Mouse (Mus musculus) CH12.LX (cell line): ENCODE results near the gene Oas1h. TPM values are rescaled to one million over a fixed set of nuclear protein-coding genes. Genes with fewer than 3 reads are reported as not detected.
"Not testable (repeated sequence)": the region's sequence is repeated elsewhere in the genome, so short reads cannot be mapped to it uniquely, and the experiment has no call there.

Source experiments
- DNase-seq: peaks from one replicate; pipeline ENCODE4 v3.0.0-alpha.2; 2013; ENCODE audit errors: extremely low read depth
- H3K27ac ChIP-seq: 2 replicates; pipeline ENCODE4 v1.5.1; 2012; ENCODE audit warnings: low read depth, mild to moderate bottlenecking, control low read depth, moderate library complexity; ENCODE audit not compliant: insufficient read depth
- H3K27me3 ChIP-seq: replicated peaks from 2 replicates; pipeline ENCODE3; 2012; ENCODE audit warnings: inconsistent platforms
- H3K36me3 ChIP-seq, 2 experiments: replicated peaks in 1 of 2; 2 replicates each; pipeline versions ENCODE3 to v1.6.1; 2012; ENCODE audit warnings: inconsistent platforms in 1 of 2, low read length in 1 of 2, mild to moderate bottlenecking in 1 of 2, mixed read lengths in 1 of 2, moderate library complexity in 1 of 2; ENCODE audit not compliant: control insufficient read depth in 1 of 2, insufficient read depth in 1 of 2
- H3K4me1 ChIP-seq, 2 experiments: 2 replicates each; pipeline ENCODE4 v1.6.1; 2012; ENCODE audit warnings: inconsistent platforms in 1 of 2, moderate library complexity in 1 of 2; ENCODE audit not compliant: insufficient read depth in 2 of 2, control insufficient read depth in 1 of 2
- H3K4me2 ChIP-seq: 2 replicates; pipeline ENCODE4 v1.6.1; 2012; ENCODE audit warnings: low read depth, mild to moderate bottlenecking, control low read depth; ENCODE audit not compliant: poor library complexity, insufficient read depth, severe bottlenecking
- H3K4me3 ChIP-seq, 3 experiments: fragments of 150-350 bp in 1 of 3; sonication (generic) in 1 of 3; replicated peaks in 1 of 3; 2 replicates each; pipeline versions ENCODE3 to v1.5.1; 2011 to 2012; ENCODE audit warnings: low read depth in 2 of 3, low read length in 2 of 3, mild to moderate bottlenecking in 2 of 3, moderate library complexity in 2 of 3, control low read depth in 1 of 3, improper control_type of control experiment in 1 of 3, inconsistent platforms in 1 of 3, mixed read lengths in 1 of 3; ENCODE audit not compliant: poor library complexity in 1 of 3
- H3K79me2 ChIP-seq: replicated peaks from 2 replicates; pipeline ENCODE4 v1.6.1; 2012; ENCODE audit warnings: mild to moderate bottlenecking, moderate library complexity; ENCODE audit not compliant: control insufficient read depth, poor library complexity, insufficient read depth, severe bottlenecking; ENCODE audit errors: extremely low read depth
- H3K9ac ChIP-seq: 2 replicates; pipeline ENCODE4 v1.6.1; 2012; ENCODE audit warnings: low read depth, mild to moderate bottlenecking, control low read depth, moderate library complexity; ENCODE audit not compliant: insufficient read depth
- H3K9me3 ChIP-seq: replicated peaks from 2 replicates; pipeline ENCODE3; 2012; ENCODE audit warnings: low read length, inconsistent platforms, mixed read lengths
- BHLHE40 ChIP-seq: IDR thresholded peaks from 2 replicates; pipeline ENCODE4 v1.6.1; 2011; ENCODE audit warnings: mild to moderate bottlenecking, low read depth, low read length, improper control_type of control experiment
- CHD2 ChIP-seq: IDR thresholded peaks from 2 replicates; pipeline ENCODE4 v1.6.1; 2011; ENCODE audit warnings: low read length, improper control_type of control experiment
- IRF4 ChIP-seq: IDR thresholded peaks from 2 replicates; pipeline ENCODE4 v1.6.1; 2014; ENCODE audit warnings: low read depth, mild to moderate bottlenecking, inconsistent platforms, low read length, improper control_type of control experiment
- JUN ChIP-seq: IDR thresholded peaks from 2 replicates; pipeline ENCODE4 v1.6.1; 2011; ENCODE audit warnings: low read depth, mild to moderate bottlenecking, low read length, improper control_type of control experiment, moderate library complexity; ENCODE audit not compliant: insufficient read depth
- KAT2A ChIP-seq: IDR thresholded peaks from 2 replicates; pipeline ENCODE4 v1.6.1; 2012; ENCODE audit warnings: low read length, improper control_type of control experiment, inconsistent platforms; ENCODE audit not compliant: insufficient replicate concordance
- MAFK ChIP-seq: IDR thresholded peaks from 2 replicates; pipeline ENCODE4 v1.6.1; 2011; ENCODE audit warnings: low read length, improper control_type of control experiment; ENCODE audit not compliant: insufficient replicate concordance
- MAX ChIP-seq: IDR thresholded peaks from 2 replicates; pipeline ENCODE4 v1.6.1; 2011; ENCODE audit warnings: low read length, improper control_type of control experiment
- MAZ ChIP-seq: IDR thresholded peaks from 2 replicates; pipeline ENCODE4 v1.6.1; 2012; ENCODE audit warnings: low read depth, mild to moderate bottlenecking, inconsistent platforms, low read length, improper control_type of control experiment, moderate library complexity
- MEF2A ChIP-seq: IDR thresholded peaks from 2 replicates; pipeline ENCODE4 v1.6.1; 2014; ENCODE audit warnings: low read depth, mild to moderate bottlenecking, inconsistent platforms, low read length, improper control_type of control experiment, borderline replicate concordance
- MXI1 ChIP-seq: IDR thresholded peaks from 2 replicates; pipeline ENCODE4 v1.6.1; 2011; ENCODE audit warnings: mild to moderate bottlenecking, low read depth, low read length, improper control_type of control experiment
- NELFE ChIP-seq: IDR thresholded peaks from 2 replicates; pipeline ENCODE4 v1.6.1; 2011; ENCODE audit warnings: low read depth, low read length, improper control_type of control experiment
- RCOR1 ChIP-seq: conservative IDR thresholded peaks from 2 replicates; pipeline ENCODE4 v1.6.1; 2012; ENCODE audit warnings: low read depth, mild to moderate bottlenecking, inconsistent platforms, low read length, improper control_type of control experiment
- TBP ChIP-seq: conservative IDR thresholded peaks from 2 replicates; pipeline ENCODE4 v1.6.1; 2011; ENCODE audit warnings: low read depth, low read length, improper control_type of control experiment
- TCF12 ChIP-seq: IDR thresholded peaks from 2 replicates; pipeline ENCODE4 v1.6.1; 2014; ENCODE audit warnings: low read depth, mild to moderate bottlenecking, inconsistent platforms, low read length, improper control_type of control experiment
- UBTF ChIP-seq: IDR thresholded peaks from 2 replicates; pipeline ENCODE4 v1.6.1; 2012; ENCODE audit warnings: low read depth, mild to moderate bottlenecking, inconsistent platforms, low read length, improper control_type of control experiment, moderate library complexity
- USF1 ChIP-seq: IDR thresholded peaks from 2 replicates; pipeline ENCODE4 v1.6.1; 2014; ENCODE audit warnings: low read depth, mild to moderate bottlenecking, inconsistent platforms, low read length, improper control_type of control experiment
- ZC3H11A ChIP-seq: IDR thresholded peaks from 2 replicates; pipeline ENCODE4 v1.6.1; 2012; ENCODE audit warnings: low read depth, mild to moderate bottlenecking, inconsistent platforms, low read length, improper control_type of control experiment
- ZKSCAN1 ChIP-seq: IDR thresholded peaks from 2 replicates; pipeline ENCODE4 v1.6.1; 2012; ENCODE audit warnings: low read depth, inconsistent platforms, low read length, improper control_type of control experiment, borderline replicate concordance
- ZMIZ1 ChIP-seq: IDR thresholded peaks from 2 replicates; pipeline ENCODE4 v1.6.1; 2012; ENCODE audit warnings: low read depth, mild to moderate bottlenecking, inconsistent platforms, low read length, improper control_type of control experiment
- dilution Hi-C: fragments of 300-500 bp; cut with MboI; formaldehyde crosslinking; loops from 2 replicates; pipeline ENCODE4 v1.14.3; 2020; ENCODE audit warnings: low sequenced_read_pairs; ENCODE audit not compliant: extremely low pct_unique_long_range_greater_than_20kb, extremely low pct_ligation_motif_present
- in situ Hi-C: fragments of 300-500 bp; cut with MboI; formaldehyde crosslinking; loops from 3 replicates; pipeline ENCODE4 v1.14.3; 2019; ENCODE audit warnings: low sequenced_read_pairs, low pct_ligation_motif_present, low pct_unique_long_range_greater_than_20kb, mixed read lengths
- polyA plus RNA-seq: library from polyadenylated mRNA; unstranded; fragments of >175 nt; gene quantifications from 2 replicates; pipeline ENCODE4 v1.2.1, GENCODE M21; 2012; ENCODE audit warnings: low read depth; ENCODE audit not compliant: insufficient read length
- total RNA-seq, 2 experiments: library from RNA; depleted of rRNA; stranded (reverse); fragments of 300-350 nt in 1 of 2; fragments of >200 nt in 1 of 2; gene quantifications; 2 replicates each; pipeline ENCODE4 v1.2.3; 2012 to 2014

The Oas1h gene
- total and polyA plus RNA-seq, 3 experiments, result not detected

- Histone ChIP-seq H3K79me2 (no peaks in the 10 kb centered on the region), H3K4me1 (no peaks in the 10 kb centered on the region), H3K4me2 (no peak overlapping the region), H3K27me3 (peaks cover 79% of the 10 kb centered on the region), H3K9me3 (peaks cover 4% of the 10 kb centered on the region), H3K4me3 (no peak overlapping the region), H3K27ac (no peak overlapping the region), H3K36me3 (no peaks in the 10 kb centered on the region), H3K9ac (no peak overlapping the region)
- in situ Hi-C loops (no loop called here), dilution Hi-C loops (no loop called here)
- no peak for DNase-seq
- no peak for TF ChIP-seq MAFK
- no peak for TF ChIP-seq ZKSCAN1
- no peak for TF ChIP-seq UBTF
- TF ChIP-seq MAZ, result no peak
- TF ChIP-seq TBP, result no peak
- no peak for TF ChIP-seq TCF12
- TF ChIP-seq JUN, result no peak
- TF ChIP-seq CHD2, result no peak
Observed at GRCm38 (mm10) chr5:120870782-120871181, 9.6 kb downstream of the Oas1h start.

- Histone ChIP-seq H3K27me3 (peaks cover 75% of the 10 kb centered on the region), H3K4me2 (no peak overlapping the region), H3K27ac (no peak overlapping the region), H3K36me3 (no peaks in the 10 kb centered on the region), H3K9ac (no peak overlapping the region), H3K9me3 (peaks cover 4% of the 10 kb centered on the region), H3K4me3 (no peak overlapping the region), H3K4me1 (no peaks in the 10 kb centered on the region), H3K79me2 (no peaks in the 10 kb centered on the region)
- in situ Hi-C loops, result no loop called here
- dilution Hi-C loops, result no loop called here
- TF ChIP-seq USF1 (no peak), RCOR1 (no peak), MEF2A (no peak), TCF12 (no peak), ZMIZ1 (no peak), MXI1 (no peak), MAX (no peak), IRF4 (no peak), ZC3H11A (no peak), KAT2A (no peak), BHLHE40 (no peak), NELFE (no peak)
- DNase-seq, result no peak
Observed at GRCm38 (mm10) chr5:120871469-120871868, 10.2 kb downstream of the Oas1h start.

- H3K4me3 ChIP-seq, H3K9me3 ChIP-seq, H3K36me3 ChIP-seq, H3K79me2 ChIP-seq, in situ Hi-C loops, H3K27ac ChIP-seq, DNase-seq, H3K4me2 ChIP-seq, H3K4me1 ChIP-seq, dilution Hi-C loops, H3K9ac ChIP-seq: not testable (repeated sequence)
- H3K27me3 ChIP-seq, result peaks cover 45% of the 10 kb centered on the region
Observed at GRCm38 (mm10) chr5:120876839-120877238, 15.6 kb downstream of the Oas1h start.

GRCm38 (mm10) chr5:120877407-120877806 lies 16.2 kb downstream of the Oas1h start:
- in situ Hi-C loops, dilution Hi-C loops: not testable (repeated sequence)

More at GRCm38 (mm10) chr5:120877407-120877806, 16.2 kb downstream of the Oas1h start:
- H3K27me3 ChIP-seq, result peaks cover 45% of the 10 kb centered on the region
- not testable (repeated sequence) for H3K9ac ChIP-seq, H3K4me3 ChIP-seq, H3K4me2 ChIP-seq, DNase-seq, H3K9me3 ChIP-seq, H3K27ac ChIP-seq, H3K79me2 ChIP-seq, H3K36me3 ChIP-seq, H3K4me1 ChIP-seq
